Mouse (Mus musculus) olfactory bulb, adult 2 months (tissue): ENCODE data around the gene Mms22l.

Experiments
- CTCF ChIP-seq: fragments of 200-500 bp; IDR thresholded peaks from 2 replicates; pipeline ENCODE4 v1.5.1; 2012; ENCODE audit warnings: low read depth, mild to moderate bottlenecking, low read length, moderate library complexity; ENCODE audit not compliant: insufficient read depth
- POLR2A ChIP-seq: fragments of 200-500 bp; IDR thresholded peaks from 2 replicates; pipeline ENCODE4 v1.6.1; 2012; ENCODE audit warnings: mild to moderate bottlenecking, low read depth, low read length, moderate library complexity; ENCODE audit not compliant: insufficient read depth

GRCm38 (mm10) chr4:24620005-24620404, 123.8 kb downstream of the Mms22l start:
- no peak for TF ChIP-seq POLR2A
- no peak for TF ChIP-seq CTCF
